Mouse (Mus musculus) kidney, embryonic 15.5 days (tissue): Measurements from ENCODE around the gene Cela1. TPM values are rescaled to one million over a fixed set of nuclear protein-coding genes. Genes with fewer than 3 reads are reported as not detected.
A peak's percentile ranks its signal among the peaks of the same experiment; 100 is the strongest.

Source experiments
- ATAC-seq: fragments of 200-750 bp; cut with Nextera tagmentation; replicated peaks from 2 replicates; pipeline ENCODE4 v1.8.0; 2017; ENCODE audit warnings: moderate TSS enrichment; ENCODE audit not compliant: low FRiP score
- H3K27ac ChIP-seq: fragments of 300-500 bp; sonication (generic); 2 replicates; pipeline ENCODE4 v1.5.1; 2015; ENCODE audit warnings: mild to moderate bottlenecking, inconsistent platforms
- H3K27me3 ChIP-seq: fragments of 300-500 bp; sonication (generic); 2 replicates; pipeline ENCODE4 v1.6.1; 2015; ENCODE audit warnings: inconsistent platforms
- H3K36me3 ChIP-seq: fragments of 300-500 bp; sonication (generic); 2 replicates; pipeline ENCODE4 v1.6.1; 2015; ENCODE audit warnings: inconsistent platforms
- H3K4me1 ChIP-seq: fragments of 300-500 bp; sonication (generic); 2 replicates; pipeline ENCODE4 v1.6.1; 2015; ENCODE audit warnings: inconsistent platforms
- H3K4me2 ChIP-seq: fragments of 300-500 bp; sonication (generic); 2 replicates; pipeline ENCODE4 v1.6.1; 2015; ENCODE audit warnings: moderate library complexity, mild to moderate bottlenecking, inconsistent platforms
- H3K4me3 ChIP-seq: fragments of 300-500 bp; sonication (generic); replicated peaks from 2 replicates; pipeline ENCODE4 v1.5.1; 2015; ENCODE audit warnings: mild to moderate bottlenecking, inconsistent platforms
- H3K9ac ChIP-seq: fragments of 300-500 bp; sonication (generic); 2 replicates; pipeline ENCODE4 v1.6.1; 2015; ENCODE audit warnings: mild to moderate bottlenecking, inconsistent platforms
- H3K9me3 ChIP-seq: fragments of 300-500 bp; sonication (generic); replicated peaks from 2 replicates; pipeline ENCODE4 v1.6.1; 2016; ENCODE audit warnings: inconsistent platforms
- WGBS: fragments of 180-500 bp; shearing (Covaris S2); methylation state at CpG from one replicate; pipeline ENCODE4 v1.1.7; 2015; ENCODE audit warnings: mixed read lengths; 5-methylcytosine and 5-hydroxymethylcytosine counted together
- polyA plus RNA-seq: library from polyadenylated mRNA; unstranded; fragments of >200 nt; fragmentation: Nextera tagmentation; extraction: Ambion mirVana; gene quantifications from 2 replicates; pipeline ENCODE4 v1.2.1, GENCODE M21; 2015

Gene Cela1
- polyA plus RNA-seq, 1 experiment from 2014 or later: 18.3 TPM

- WGBS: 80% methylated on average over 6 of the region's 6 CpGs
- H3K36me3 ChIP-seq: no peaks in the 10 kb centered on the region
- ATAC-seq: no peak
These were observed 14.1 kb upstream of the Cela1 start for GRCm38 (mm10) chr15:100701856-100702255.

GRCm38 (mm10) chr15:100701108-100701507 is 13.4 kb upstream of the Cela1 start:
- no peaks in the 10 kb centered on the region for H3K36me3 ChIP-seq
- H3K4me3 ChIP-seq: no peak overlapping the region
- no peak overlapping the region for H3K9ac ChIP-seq
- no peak overlapping the region for H3K27ac ChIP-seq
- WGBS: 69% methylated on average over 10 of the region's 10 CpGs
- no peaks in the 10 kb centered on the region for H3K9me3 ChIP-seq
- peaks cover 24% of the 10 kb centered on the region for H3K27me3 ChIP-seq
- no peak overlapping the region for H3K4me2 ChIP-seq
- H3K4me1 ChIP-seq: peaks cover 20% of the 10 kb centered on the region
- no peak for ATAC-seq

More at GRCm38 (mm10) chr15:100701856-100702255, 14.1 kb upstream of the Cela1 start:
- H3K27ac ChIP-seq: no peak overlapping the region
- H3K4me3 ChIP-seq: no peak overlapping the region
- H3K4me1 ChIP-seq: peaks cover 27% of the 10 kb centered on the region
- peaks cover 24% of the 10 kb centered on the region for H3K27me3 ChIP-seq
- no peak overlapping the region for H3K9ac ChIP-seq
- no peak overlapping the region for H3K4me2 ChIP-seq
- H3K9me3 ChIP-seq: no peaks in the 10 kb centered on the region

- Histone ChIP-seq H3K9me3 (no peaks in the 10 kb centered on the region), H3K4me2 (no peak overlapping the region), H3K36me3 (no peaks in the 10 kb centered on the region), H3K4me1 (peaks cover 15% of the 10 kb centered on the region), H3K9ac (no peak overlapping the region), H3K27me3 (peaks cover 24% of the 10 kb centered on the region), H3K27ac (no peak overlapping the region), H3K4me3 (no peak overlapping the region)
- ATAC-seq: no peak
- WGBS: 76% methylated on average over 5 of the region's 5 CpGs
These were observed 12.7 kb upstream of the Cela1 start for GRCm38 (mm10) chr15:100700424-100700823.

- H3K27me3 ChIP-seq: peaks cover 18% of the 10 kb centered on the region
- no peak overlapping the region for H3K4me2 ChIP-seq
- H3K4me1 ChIP-seq: peaks cover 15% of the 10 kb centered on the region
- no peak overlapping the region for H3K4me3 ChIP-seq
- no peaks in the 10 kb centered on the region for H3K36me3 ChIP-seq
- ATAC-seq: no peak
- no peaks in the 10 kb centered on the region for H3K9me3 ChIP-seq
- WGBS: 66% methylated on average over 6 of the region's 6 CpGs
- no peak overlapping the region for H3K27ac ChIP-seq
- H3K9ac ChIP-seq: no peak overlapping the region
These were observed 11.7 kb upstream of the Cela1 start for GRCm38 (mm10) chr15:100699386-100699785.

- Histone ChIP-seq H3K4me2 (no peak overlapping the region), H3K4me1 (0 out of 2 replicates have a peak, but pooled peaks cover 3% of the 10 kb centered on the region), H3K9me3 (no peaks in the 10 kb centered on the region), H3K27me3 (peaks cover 5% of the 10 kb centered on the region), H3K9ac (no peak overlapping the region), H3K4me3 (no peak overlapping the region), H3K36me3 (no peaks in the 10 kb centered on the region), H3K27ac (no peak overlapping the region)
- WGBS: 50% methylated on average over 10 of the region's 10 CpGs
- ATAC-seq: peak; percentile 29; the same call in 1 of the 2 replicates
These were observed 10.4 kb upstream of the Cela1 start for GRCm38 (mm10) chr15:100698078-100698477.

- Histone ChIP-seq H3K4me1 (0 out of 2 replicates have a peak, but pooled peaks cover 3% of the 10 kb centered on the region), H3K9me3 (peaks cover 10% of the 10 kb centered on the region), H3K36me3 (no peaks in the 10 kb centered on the region), H3K4me2 (no peak overlapping the region), H3K9ac (no peak overlapping the region), H3K4me3 (no peak overlapping the region), H3K27ac (no peak overlapping the region), H3K27me3 (no peaks in the 10 kb centered on the region)
- 94% methylated on average over 9 of the region's 9 CpGs for WGBS
- no peak for ATAC-seq
These were observed 6.7 kb upstream of the Cela1 start for GRCm38 (mm10) chr15:100694406-100694805.

- WGBS: 55% methylated on average over 3 of the region's 3 CpGs
- Histone ChIP-seq H3K27me3 (0 out of 2 replicates have a peak, but pooled peaks cover 3% of the 10 kb centered on the region), H3K4me2 (no peak overlapping the region), H3K9me3 (peaks cover 10% of the 10 kb centered on the region), H3K4me3 (no peak overlapping the region), H3K4me1 (peaks cover 8% of the 10 kb centered on the region), H3K9ac (no peak overlapping the region), H3K27ac (no peak overlapping the region), H3K36me3 (no peaks in the 10 kb centered on the region)
- ATAC-seq: no peak
These were observed 4.3 kb upstream of the Cela1 start for GRCm38 (mm10) chr15:100691990-100692389.

GRCm38 (mm10) chr15:100686989-100687388 is 732 bp downstream of the Cela1 start:
- H3K27ac ChIP-seq: no peak overlapping the region
- peaks cover 9% of the 10 kb centered on the region; the same call in 1 of the 2 replicates for H3K27me3 ChIP-seq
- 18% methylated on average over 12 of the region's 12 CpGs for WGBS
- peak overlapping the region; percentile 33 for H3K4me2 ChIP-seq
- H3K4me1 ChIP-seq: peaks cover 14% of the 10 kb centered on the region
- H3K9me3 ChIP-seq: peaks cover 10% of the 10 kb centered on the region
- H3K36me3 ChIP-seq: no peaks in the 10 kb centered on the region
- ATAC-seq: no peak
- no peak overlapping the region for H3K9ac ChIP-seq
- H3K4me3 ChIP-seq: no peak overlapping the region

GRCm38 (mm10) chr15:100686434-100686833 is 1.3 kb downstream of the Cela1 start:
- no peaks in the 10 kb centered on the region for H3K36me3 ChIP-seq
- H3K27ac ChIP-seq: no peak overlapping the region
- H3K9ac ChIP-seq: no peak overlapping the region
- 90% methylated on average over 6 of the region's 6 CpGs for WGBS
- ATAC-seq: no peak
- H3K4me1 ChIP-seq: peaks cover 19% of the 10 kb centered on the region
- H3K4me2 ChIP-seq: no peak overlapping the region
- H3K4me3 ChIP-seq: no peak overlapping the region
- H3K9me3 ChIP-seq: peaks cover 10% of the 10 kb centered on the region
- peaks cover 9% of the 10 kb centered on the region; the same call in 1 of the 2 replicates for H3K27me3 ChIP-seq

GRCm38 (mm10) chr15:100685849-100686248 is 1.9 kb downstream of the Cela1 start:
- no peak overlapping the region for H3K4me2 ChIP-seq
- H3K4me3 ChIP-seq: no peak overlapping the region
- peaks cover 25% of the 10 kb centered on the region for H3K4me1 ChIP-seq
- H3K27ac ChIP-seq: no peak overlapping the region
- no peak for ATAC-seq
- 90% methylated on average over 8 of the region's 8 CpGs for WGBS
- H3K9ac ChIP-seq: no peak overlapping the region
- H3K27me3 ChIP-seq: peaks cover 9% of the 10 kb centered on the region; the same call in 1 of the 2 replicates
- no peaks in the 10 kb centered on the region for H3K36me3 ChIP-seq
- peaks cover 9% of the 10 kb centered on the region for H3K9me3 ChIP-seq

- H3K36me3 ChIP-seq: no peaks in the 10 kb centered on the region
- H3K4me1 ChIP-seq: peaks cover 31% of the 10 kb centered on the region
- no peak overlapping the region for H3K4me2 ChIP-seq
- H3K9ac ChIP-seq: no peak overlapping the region
- no peak for ATAC-seq
- WGBS: 25% methylated on average over 13 of the region's 13 CpGs
- H3K4me3 ChIP-seq: no peak overlapping the region
- H3K27me3 ChIP-seq: peaks cover 9% of the 10 kb centered on the region; the same call in 1 of the 2 replicates
- peaks cover 3% of the 10 kb centered on the region; the same call in 1 of the 2 replicates for H3K9me3 ChIP-seq
- H3K27ac ChIP-seq: no peak overlapping the region
These were observed 2.5 kb downstream of the Cela1 start for GRCm38 (mm10) chr15:100685255-100685654.

GRCm38 (mm10) chr15:100684450-100684849 is 3.3 kb downstream of the Cela1 start:
- Histone ChIP-seq H3K27ac (no peak overlapping the region), H3K4me1 (peaks cover 39% of the 10 kb centered on the region), H3K9ac (no peak overlapping the region), H3K4me2 (no peak overlapping the region), H3K9me3 (no peaks in the 10 kb centered on the region), H3K4me3 (no peak overlapping the region), H3K36me3 (no peaks in the 10 kb centered on the region), H3K27me3 (peaks cover 9% of the 10 kb centered on the region; the same call in 1 of the 2 replicates)
- no peak for ATAC-seq
- 67% methylated on average over 10 of the region's 10 CpGs for WGBS

GRCm38 (mm10) chr15:100683041-100683440 is 4.7 kb downstream of the Cela1 start:
- no peak; the same call in 1 of the 2 replicates for ATAC-seq
- H3K27me3 ChIP-seq: peaks cover 9% of the 10 kb centered on the region; the same call in 1 of the 2 replicates
- H3K4me3 ChIP-seq: no peak overlapping the region
- 48% methylated on average over 2 of the region's 2 CpGs for WGBS
- no peak overlapping the region for H3K27ac ChIP-seq
- H3K9ac ChIP-seq: no peak overlapping the region
- H3K9me3 ChIP-seq: no peaks in the 10 kb centered on the region
- H3K4me1 ChIP-seq: peaks cover 52% of the 10 kb centered on the region
- no peaks in the 10 kb centered on the region for H3K36me3 ChIP-seq
- H3K4me2 ChIP-seq: no peak overlapping the region
